Mouse (Mus musculus): ENCODE measurements at regions not wholly inside any gene's neighbourhood (a gene's known extent, or its start where the extent isn't known, plus 50 kb on each side); places are given as distances from the start of the nearest gene placed in this dataset.

DNA sequence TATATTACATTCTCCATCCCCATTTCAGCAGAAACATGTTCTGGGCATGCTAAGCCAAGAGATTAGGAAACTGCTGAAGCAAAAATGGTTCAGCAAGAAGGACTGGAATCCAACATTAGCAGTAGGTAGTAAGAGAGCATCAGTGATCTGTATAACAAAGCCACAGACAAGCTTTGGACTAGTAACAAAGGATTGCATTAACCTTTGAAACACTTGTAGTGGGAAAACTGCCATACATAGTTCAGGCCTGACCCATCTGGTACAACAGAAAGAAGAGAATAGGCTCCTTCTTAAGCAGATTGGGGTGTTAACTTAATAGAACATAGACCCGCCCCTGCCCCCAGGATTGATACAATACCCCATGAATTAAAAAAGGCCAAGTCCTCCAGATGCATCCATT is 389.2 kb downstream of the Slco4c1 start:
- TF ChIP-seq POLR2A (IDR thresholded peaks at IDR 0.05; ENCODE audit: extremely low read depth, insufficient read depth, low read length) (no peak), CTCF (IDR thresholded peaks at IDR 0.05; ENCODE audit: low read depth, low read length) (no peak)

Data from liver, adult 2 months (tissue).